Mouse (Mus musculus) lung, adult 2 months (tissue): ENCODE measurements around the gene Gusb.

ENCODE experiments used
- CTCF ChIP-seq: fragments of 200-500 bp; IDR thresholded peaks from 2 replicates; pipeline ENCODE4 v1.5.1; 2011; ENCODE audit warnings: mild to moderate bottlenecking, low read length, control low read depth; ENCODE audit not compliant: insufficient read depth
- POLR2A ChIP-seq: fragments of 200-500 bp; IDR thresholded peaks from 2 replicates; pipeline ENCODE4 v1.6.1; 2011; ENCODE audit warnings: low read depth, mild to moderate bottlenecking, control low read depth, low read length, borderline replicate concordance; ENCODE audit errors: extremely low read depth

DNA sequence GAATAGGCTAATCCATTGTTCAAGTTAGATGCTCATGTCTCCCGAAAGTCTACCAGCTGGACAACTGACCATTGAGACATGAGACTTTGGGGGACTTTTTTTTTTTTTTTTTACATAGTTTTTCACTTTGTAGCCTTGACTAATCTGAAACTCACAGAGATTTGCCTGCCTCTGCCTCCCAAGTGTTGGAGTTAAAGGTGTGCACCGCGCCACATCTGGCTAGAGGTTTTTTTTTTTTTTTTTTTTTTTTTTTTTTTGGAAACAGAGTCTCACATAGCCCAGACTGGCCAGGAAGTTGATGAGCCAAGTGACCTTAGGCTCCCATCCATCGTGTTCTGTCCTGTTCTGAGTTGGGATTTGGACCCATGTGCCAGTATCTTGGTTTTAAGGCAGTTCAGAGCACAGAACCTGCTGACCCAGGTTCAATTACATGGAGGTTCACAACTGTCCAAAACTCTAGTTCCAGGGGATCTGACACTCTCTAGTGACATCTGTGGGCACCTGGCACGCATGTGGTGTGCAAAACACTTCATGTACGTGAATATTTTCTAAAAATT, 5.3 kb upstream of the Gusb start:
- TF ChIP-seq POLR2A (no peak), CTCF (no peak)
